Mouse (Mus musculus): Measurements from ENCODE around the gene Cul5.

The Cul5 gene

GRCm38 (mm10) chr9:53607816-53608215, 62.0 kb downstream of the Cul5 start:
- in situ Hi-C loops (cut with MboI, MseI): loop anchor here (5.0 kb wide), 1 partner anchor 59 kb away; no protein-coding TSS in a partner anchor

DNA sequence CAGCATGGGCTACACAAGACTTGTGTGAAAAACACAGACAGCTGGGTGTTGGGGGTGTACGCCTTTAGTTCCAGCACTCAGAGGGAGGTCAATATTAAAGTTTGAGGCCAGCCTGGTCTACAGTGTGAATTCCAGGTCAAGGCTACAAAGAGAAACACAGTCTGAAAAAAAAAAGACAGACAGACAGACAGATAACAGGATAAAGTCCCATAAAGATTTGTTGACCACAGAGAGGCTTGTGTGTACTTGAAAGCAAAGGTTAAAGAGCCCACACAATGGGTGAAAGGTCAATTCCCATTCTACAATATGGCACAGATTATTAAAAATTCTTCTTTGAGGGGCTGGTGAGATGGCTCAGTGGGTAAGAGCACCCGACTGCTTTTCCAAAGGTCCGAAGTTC, 62.6 kb downstream of the Cul5 start:
- in situ Hi-C loops (cut with MboI, MseI): loop anchor here (5.0 kb wide), 1 partner anchor 60 kb away; no protein-coding TSS in a partner anchor

DNA sequence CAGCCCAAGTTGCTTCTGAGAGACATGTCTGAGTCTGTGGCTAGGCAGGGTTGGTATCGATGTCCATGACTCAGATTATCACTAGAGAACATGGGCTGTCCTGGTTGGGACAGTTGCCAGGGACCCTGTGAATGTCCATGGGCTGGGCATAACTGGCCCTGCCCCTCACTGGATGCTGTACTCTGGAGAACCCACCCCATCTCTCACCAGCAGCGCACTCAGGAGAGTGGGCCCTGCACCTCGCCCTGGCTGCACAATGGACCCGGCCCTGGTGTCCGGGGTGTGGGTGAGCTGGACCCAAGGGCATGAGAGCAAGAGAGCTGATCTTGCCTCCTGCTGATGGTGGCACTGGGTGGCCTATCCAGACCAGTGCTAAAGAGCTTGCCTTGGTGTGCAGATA, 64.9 kb downstream of the Cul5 start:
- in situ Hi-C loops (cut with MboI, MseI): loop anchor here (5.0 kb wide), 1 partner anchor 62 kb away; no protein-coding TSS in a partner anchor

GRCm38 (mm10) chr9:53603849-53604248, 66.0 kb downstream of the Cul5 start:
- in situ Hi-C loops (cut with MboI, MseI): no loop called here

DNA sequence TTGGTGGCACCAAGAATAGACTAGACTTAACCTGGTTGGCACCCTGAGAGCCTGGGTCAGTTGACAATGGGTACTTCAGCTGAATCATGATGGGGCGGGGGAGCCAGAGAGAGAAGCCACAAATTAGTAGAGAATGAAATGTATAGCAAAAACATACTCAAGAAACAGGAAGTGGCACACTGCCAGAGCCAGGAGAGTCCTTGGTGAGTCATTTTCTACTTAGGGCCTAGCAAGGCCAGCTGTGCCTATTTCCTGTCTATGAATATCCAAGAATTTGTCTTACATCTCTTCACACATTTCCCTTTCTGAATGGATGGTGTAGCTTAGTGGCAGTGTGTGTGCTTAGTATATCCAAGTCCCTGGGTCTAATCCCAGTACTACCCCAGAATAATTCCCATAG, 66.4 kb downstream of the Cul5 start:
- in situ Hi-C loops (cut with MboI, MseI): no loop called here

DNA sequence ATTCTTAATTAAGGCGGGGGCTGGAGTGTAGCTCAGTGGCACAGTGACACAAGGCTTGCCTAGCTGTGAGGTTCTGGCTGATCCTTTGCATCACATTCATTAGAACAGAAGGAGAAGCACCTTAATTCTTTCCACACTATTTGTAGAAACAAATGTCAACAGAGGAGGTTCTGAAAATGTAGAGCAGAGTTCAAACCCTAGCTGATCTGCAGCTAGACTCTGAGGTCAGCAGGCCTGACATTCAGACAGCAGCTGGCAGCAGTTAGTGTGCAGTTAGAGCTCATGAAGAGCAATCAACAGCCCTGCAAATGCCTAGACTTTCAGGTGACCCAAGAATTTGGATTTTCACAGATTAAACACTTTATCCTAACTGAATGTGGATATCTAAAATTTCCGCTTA, 68.3 kb downstream of the Cul5 start:
- in situ Hi-C loops (cut with MboI, MseI): no loop called here

- in situ Hi-C loops (cut with MboI, MseI): no loop called here
Observed at GRCm38 (mm10) chr9:53598631-53599030, 71.2 kb downstream of the Cul5 start.

DNA sequence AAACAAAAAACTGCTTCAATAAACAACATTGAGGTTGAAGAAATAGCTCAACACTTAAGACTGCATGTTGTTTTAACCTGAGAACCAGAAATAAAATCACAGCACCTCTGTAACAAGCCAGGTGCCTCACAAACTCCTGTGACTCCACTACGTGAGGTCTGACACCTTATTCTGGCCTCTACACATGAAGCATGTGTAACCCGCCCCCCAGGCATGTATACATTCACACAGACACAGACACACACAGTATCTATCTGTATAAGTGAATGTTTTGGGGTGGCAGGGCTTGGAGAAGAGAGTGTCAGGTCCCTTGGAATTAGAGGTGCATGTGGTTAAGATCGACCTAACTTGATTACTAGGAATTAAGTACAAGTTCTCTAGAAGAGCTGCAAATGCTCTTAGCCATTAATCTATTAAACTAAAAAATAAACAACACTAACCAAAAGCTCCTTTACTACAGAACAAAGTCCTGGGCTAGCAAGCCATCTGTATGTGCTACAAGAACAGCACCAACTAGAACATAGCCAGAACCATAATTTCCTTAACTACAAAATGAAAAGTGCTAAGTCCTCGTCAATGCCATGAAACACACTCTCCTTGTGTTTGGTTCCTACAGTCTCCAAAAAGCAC, 72.7 kb downstream of the Cul5 start:
- in situ Hi-C loops (cut with MboI, MseI): no loop called here

DNA sequence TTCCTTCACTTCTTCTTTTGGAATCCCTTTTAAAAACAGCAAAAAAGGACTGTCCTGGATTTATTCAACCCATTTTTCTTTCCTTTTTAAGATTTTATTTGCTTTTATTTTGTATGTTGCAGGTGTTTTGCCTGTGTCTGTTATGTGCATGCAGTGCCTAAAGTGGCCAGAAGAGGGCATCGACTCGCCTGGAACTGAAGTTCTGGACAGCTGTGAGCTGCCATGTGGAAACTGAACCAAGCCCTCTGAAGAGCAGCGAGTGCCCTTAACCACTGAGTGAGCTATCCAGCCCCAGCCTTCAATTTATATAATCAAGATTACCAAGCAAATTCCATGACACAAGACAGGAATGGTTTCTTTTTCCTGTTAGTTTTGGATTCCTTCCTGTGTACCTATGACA, 75.0 kb downstream of the Cul5 start:
- in situ Hi-C loops (cut with MboI, MseI): no loop called here

DNA sequence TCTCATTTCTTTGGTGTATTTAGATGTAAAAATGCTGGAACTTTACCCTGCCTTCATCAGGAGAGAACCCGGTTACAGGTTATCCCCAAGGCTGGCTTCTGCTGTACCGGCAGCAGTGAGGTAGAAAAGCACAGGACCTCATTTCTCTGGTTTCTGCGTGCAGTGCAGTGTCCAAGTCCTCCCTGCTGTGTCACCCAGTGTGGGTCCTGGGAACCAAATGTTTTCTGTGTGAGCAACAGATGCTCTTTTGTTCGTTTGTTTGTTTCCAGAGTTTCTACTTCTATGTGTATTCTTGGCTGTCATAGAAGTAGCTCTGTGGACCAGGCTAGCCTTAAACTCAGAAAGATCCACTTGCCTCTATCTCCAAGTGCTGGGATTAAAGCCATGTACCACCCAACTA, 87.9 kb downstream of the Cul5 start:
- in situ Hi-C loops (cut with MboI, MseI): no loop called here

GRCm38 (mm10) chr9:53575721-53576120, 94.1 kb downstream of the Cul5 start:
- in situ Hi-C loops (cut with MboI, MseI): no loop called here

- in situ Hi-C loops (cut with MboI, MseI): no loop called here
Observed at GRCm38 (mm10) chr9:53572516-53573307, 97.1 kb downstream of the Cul5 start.

GRCm38 (mm10) chr9:53570662-53571061, 99.2 kb downstream of the Cul5 start:
- in situ Hi-C loops (cut with MboI, MseI): no loop called here

Measured in T-helper 1 cell (primary cell).